Mouse (Mus musculus): ENCODE measurements around the gene Tinagl1. TPM values are rescaled to one million over a fixed set of nuclear protein-coding genes. Genes with fewer than 3 reads are reported as not detected.

Gene Tinagl1
- total RNA-seq, 2 experiments from 2014 or later: 56.0 to 69.2 TPM

DNA sequence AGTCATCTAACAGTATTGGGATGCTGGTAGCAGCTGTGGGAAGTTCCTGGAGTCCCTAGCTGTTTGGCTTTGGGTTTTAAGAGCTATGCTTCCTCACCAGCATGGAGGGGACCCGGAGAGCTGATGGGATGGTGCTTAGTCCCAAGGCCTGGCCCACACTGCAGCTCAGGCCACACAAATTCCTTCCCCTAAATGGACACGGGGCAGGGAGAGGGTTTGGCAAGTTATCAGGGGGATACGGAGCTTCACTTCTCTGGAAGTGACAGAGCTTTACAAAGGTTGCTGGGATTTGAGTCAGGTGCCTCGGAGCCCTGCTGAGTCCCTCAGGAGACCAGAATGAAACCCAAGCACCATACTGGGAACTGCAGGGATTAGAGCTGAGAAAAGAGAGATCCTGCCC, 13.6 kb downstream of the Tinagl1 start:
- DNase-seq (ENCODE audit: low spot score): no peak
- intact Hi-C loops (cut with DNase I): no loop called here

DNA sequence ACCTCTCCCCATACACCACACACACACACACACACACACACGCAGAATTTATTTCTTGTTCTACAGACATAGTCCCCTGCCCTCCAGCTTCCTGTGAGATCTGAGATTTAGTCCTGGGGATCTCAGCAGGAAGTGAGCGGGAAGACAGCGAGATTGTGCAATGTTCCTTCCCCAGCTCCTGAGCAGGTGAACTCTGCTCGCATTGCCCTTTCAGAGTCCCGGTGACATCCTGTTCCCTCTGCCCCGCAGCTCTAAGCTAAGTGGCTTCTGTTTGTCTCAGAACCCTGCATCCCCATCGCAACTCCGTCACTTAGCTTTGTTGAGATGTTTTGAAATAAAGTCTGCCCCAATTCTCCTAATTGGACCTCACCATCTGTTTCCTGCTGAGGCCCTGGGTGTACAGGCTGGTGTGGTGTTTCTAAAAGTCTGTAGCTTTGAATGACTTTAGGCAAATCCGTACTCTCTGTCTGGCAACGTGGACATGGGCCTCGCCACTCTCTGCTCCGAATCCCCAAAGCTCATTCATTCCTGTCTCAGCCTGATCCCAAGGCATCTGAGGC, 18.0 kb downstream of the Tinagl1 start:
- intact Hi-C loops (cut with DNase I): no loop called here
- no peak for DNase-seq (ENCODE audit: low spot score)

- intact Hi-C loops (cut with DNase I): no loop called here
Measured at GRCm38 (mm10) chr4:130154250-130154649, 20.7 kb downstream of the Tinagl1 start.

DNA sequence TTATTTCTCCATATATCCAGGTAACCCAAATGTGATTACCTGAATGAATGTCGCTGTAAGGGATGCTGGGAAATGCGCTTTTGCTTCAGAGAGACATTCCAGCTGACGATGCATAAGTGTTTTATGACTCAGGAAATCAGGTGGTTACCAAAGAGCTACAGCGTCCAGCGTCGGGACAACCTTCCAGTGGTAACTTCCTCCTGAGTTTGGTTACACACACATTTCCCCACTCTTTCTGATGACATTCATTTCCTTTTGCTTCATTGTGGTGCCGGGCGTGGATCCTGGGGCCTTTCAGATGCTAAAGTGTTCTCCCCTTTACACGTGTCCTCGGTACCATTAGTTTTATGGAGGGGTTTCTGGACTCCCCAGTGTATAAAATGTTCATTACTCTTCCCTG, 26.5 kb downstream of the Tinagl1 start:
- intact Hi-C loops (cut with DNase I): no loop called here
- DNase-seq (ENCODE audit: low spot score): no peak

More at GRCm38 (mm10) chr4:130154250-130154649, 20.7 kb downstream of the Tinagl1 start:
- DNase-seq (ENCODE audit: low spot score): no peak

DNA sequence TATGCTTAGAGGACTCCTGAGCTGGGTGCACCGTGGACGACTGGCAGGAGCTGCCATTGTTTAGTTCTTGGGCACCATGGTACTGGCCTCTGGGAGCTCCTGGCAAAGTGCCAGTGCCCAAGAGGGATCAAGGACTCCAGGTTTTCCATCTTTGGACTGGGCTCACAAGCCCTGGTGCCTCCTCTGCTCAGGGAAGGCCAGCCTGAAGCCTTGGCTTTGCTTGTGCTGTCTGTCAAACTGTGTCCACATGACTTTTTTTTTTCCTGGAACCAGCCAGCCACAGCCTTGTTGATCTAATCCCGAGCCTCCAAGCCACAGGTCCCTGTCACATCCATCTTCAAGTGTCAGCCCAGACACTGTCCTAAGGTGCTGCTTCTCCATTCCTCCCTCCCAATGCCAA, 33.1 kb downstream of the Tinagl1 start:
- intact Hi-C loops (cut with DNase I): no loop called here
- DNase-seq (ENCODE audit: low spot score): no peak

DNA sequence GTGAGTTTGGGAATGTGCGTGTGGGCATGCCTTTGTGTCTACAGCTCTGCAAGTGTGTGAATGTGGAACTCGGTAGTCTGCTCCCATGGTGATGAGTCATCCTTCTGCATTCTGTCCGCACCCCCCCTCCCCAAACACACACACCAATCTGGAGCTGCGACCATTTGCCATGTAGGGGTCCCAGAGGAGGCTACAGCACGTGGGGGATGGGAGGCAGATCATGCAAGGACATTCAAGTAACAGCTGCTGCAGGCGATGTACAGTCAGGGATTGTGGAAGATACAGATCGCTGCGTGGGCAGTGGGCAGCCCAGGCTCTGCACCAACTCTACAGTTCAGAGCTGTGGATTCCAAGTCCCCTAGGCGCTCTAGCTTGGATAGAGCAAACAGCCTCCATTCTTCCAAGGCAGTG, 33.9 kb downstream of the Tinagl1 start:
- intact Hi-C loops (cut with DNase I): no loop called here
- no peak for DNase-seq (ENCODE audit: low spot score)

- intact Hi-C loops (cut with DNase I): loop anchor here (5.0 kb wide), 1 partner anchor 108 kb away; no protein-coding TSS in a partner anchor
- DNase-seq (ENCODE audit: low spot score): no peak
Measured at GRCm38 (mm10) chr4:130139214-130139492, 35.8 kb downstream of the Tinagl1 start, which contains the start of gene Hcrtr1. TSS of gene Hcrtr1 (minus strand) at chr4:130139359.

GRCm38 (mm10) chr4:130138441-130139213, 36.3 kb downstream of the Tinagl1 start:
- intact Hi-C loops (cut with DNase I): loop anchor here (1.0 to 5.0 kb wide), 2 partner anchors 51 to 109 kb away; no protein-coding TSS in a partner anchor
- peak; percentile 49 for DNase-seq (ENCODE audit: low spot score)

DNA sequence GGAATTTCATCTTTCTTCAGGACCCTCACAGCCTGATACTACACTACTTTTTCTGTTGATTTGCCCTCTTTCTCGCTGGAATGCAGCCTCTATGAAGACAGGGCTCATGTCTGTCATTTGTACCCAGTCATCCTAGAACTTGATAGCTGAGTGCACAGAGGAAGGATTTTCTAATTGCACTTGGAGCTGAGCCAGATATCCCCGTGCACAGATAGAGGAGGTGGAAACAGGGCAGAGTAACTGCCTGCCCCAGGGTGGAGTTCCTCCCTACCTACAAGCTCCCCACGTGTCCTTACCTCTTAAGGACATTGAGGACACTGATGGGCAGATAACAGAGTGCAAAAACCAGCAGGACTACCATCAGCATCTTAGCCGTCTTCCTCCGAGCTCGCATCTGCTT, 41.5 kb downstream of the Tinagl1 start:
- DNase-seq (ENCODE audit: low spot score): no peak
- intact Hi-C loops (cut with DNase I): no loop called here

DNA sequence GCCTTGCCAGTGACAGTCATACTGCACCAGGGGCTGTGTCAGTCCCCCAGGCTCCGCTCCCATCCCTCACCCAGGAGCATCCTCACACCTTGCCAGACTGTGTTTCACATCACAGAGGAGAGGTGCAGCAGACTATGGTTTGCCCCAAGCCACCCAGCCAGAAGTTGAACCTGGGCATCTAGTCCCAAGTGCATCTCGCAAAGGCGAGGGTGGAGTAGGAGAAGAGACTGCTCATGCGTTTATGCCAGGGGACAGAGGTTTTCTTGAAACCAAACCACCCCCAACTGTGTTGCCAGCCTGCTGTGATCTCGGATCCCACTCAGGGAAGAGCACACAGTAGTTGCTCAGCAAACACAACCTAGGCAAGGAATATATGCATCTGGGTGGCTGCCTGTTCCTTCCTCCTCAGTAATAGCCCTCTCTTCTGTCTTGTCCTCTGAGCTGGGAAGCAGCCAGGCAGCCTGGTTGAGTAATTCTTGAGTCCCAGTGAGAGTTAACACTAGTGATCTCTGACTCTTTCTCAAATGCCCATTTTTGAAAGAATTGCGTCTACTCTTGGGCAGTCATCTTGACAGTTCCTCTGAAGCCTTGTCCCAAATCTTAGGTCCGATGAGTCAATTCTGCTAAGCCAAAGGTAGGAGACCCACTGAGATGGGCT, 43.3 kb downstream of the Tinagl1 start:
- intact Hi-C loops (cut with DNase I): no loop called here
- DNase-seq (ENCODE audit: low spot score): no peak

GRCm38 (mm10) chr4:130130641-130131350, 44.1 kb downstream of the Tinagl1 start:
- intact Hi-C loops (cut with DNase I): no loop called here
- no peak for DNase-seq (ENCODE audit: low spot score)

GRCm38 (mm10) chr4:130130082-130130481, 44.8 kb downstream of the Tinagl1 start:
- intact Hi-C loops (cut with DNase I): no loop called here
- no peak for DNase-seq (ENCODE audit: low spot score)

- DNase-seq (ENCODE audit: low spot score): no peak
Measured at GRCm38 (mm10) chr4:130128907-130129306, 46.0 kb downstream of the Tinagl1 start.

DNA sequence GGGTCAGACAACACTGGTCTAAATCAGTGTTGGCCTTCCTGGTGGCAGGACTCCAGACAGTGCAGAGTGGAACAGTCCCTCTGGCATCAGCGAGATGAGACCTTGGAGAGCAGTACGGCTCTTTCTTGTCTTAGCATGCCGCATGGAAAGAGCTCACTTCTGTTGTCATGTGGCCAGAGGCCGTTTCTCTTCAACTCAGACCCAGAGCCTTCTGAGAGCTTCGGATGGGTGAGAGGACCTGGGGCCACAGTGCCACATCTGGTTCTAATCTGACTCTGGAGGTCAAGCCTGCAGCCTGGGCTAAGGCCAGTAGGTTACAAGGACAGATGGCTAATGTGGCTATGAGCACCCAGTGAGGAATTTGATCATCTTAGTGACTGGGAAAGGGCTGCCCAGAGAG, 49.0 kb downstream of the Tinagl1 start:
- no peak for DNase-seq (ENCODE audit: low spot score)
- intact Hi-C loops (cut with DNase I): no loop called here

More at GRCm38 (mm10) chr4:130128907-130129306, 46.0 kb downstream of the Tinagl1 start:
- intact Hi-C loops (cut with DNase I): no loop called here

DNA sequence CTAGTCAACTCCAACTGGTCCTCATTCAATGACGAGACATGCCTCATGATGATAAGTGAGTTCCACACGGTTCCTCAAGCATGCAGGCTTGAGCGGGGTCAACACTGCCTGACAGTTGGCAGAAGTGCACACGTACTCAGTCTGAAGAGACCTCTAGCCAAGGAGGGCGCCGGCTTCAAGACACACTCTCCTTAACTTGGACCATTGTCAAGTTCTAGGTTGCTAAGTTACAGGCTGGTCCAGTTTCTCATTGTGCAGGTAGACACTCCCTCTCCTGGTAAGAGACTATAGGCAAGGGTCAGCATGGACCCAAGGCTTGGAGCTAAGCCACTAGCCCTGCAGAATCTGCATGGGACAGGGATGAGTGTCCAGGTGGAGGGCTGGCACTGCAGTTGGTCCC, 49.8 kb downstream of the Tinagl1 start:
- intact Hi-C loops (cut with DNase I): no loop called here
- DNase-seq (ENCODE audit: low spot score): no peak

DNA sequence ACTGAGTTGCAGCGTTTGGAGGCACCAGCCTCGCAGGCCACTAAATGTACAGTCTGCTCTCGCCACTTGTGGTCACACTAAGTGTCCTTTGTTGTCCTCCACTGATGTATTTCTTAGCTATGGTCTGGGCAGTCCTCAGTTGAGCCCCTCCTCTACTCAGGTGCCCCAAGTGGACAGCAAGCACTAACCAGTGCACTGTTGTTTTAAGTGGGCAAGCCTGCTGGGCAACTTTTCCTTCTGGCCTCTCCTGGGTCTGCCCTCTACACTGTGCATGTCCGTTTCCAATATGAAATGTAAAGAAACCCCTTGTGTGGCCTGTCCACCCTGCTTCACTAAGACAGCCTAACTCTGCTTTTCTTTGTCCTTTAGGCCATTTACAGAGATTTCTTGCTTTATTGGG, 50.8 kb downstream of the Tinagl1 start:
- DNase-seq (ENCODE audit: low spot score): no peak
- intact Hi-C loops (cut with DNase I): no loop called here

GRCm38 (mm10) chr4:130123020-130123419, 51.9 kb downstream of the Tinagl1 start:
- intact Hi-C loops (cut with DNase I): no loop called here
- no peak for DNase-seq (ENCODE audit: low spot score)

- intact Hi-C loops (cut with DNase I): no loop called here
- no peak for DNase-seq (ENCODE audit: low spot score)
Measured at GRCm38 (mm10) chr4:130121560-130121959, 53.4 kb downstream of the Tinagl1 start.

DNA sequence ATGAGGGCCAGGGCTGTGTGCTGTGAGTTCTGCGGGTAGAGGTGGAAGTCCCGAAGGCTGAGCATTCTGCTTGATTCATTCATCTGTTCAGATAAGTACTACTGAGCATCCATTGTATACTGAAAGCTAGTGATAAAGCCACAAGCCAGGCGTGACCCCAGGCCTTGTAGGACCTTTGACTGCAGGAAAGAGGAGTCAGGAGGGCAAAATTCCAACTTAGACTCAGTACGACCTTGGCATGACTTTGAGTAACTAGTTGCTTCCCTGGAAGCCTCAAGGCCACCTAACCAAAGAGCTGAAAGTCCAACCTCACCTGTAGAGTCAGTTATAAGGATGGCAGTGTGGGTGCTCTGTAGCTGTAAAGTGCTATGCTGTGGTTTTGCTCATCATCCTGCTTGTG, 54.2 kb downstream of the Tinagl1 start:
- intact Hi-C loops (cut with DNase I): no loop called here
- no peak for DNase-seq (ENCODE audit: low spot score)
